Mouse (Mus musculus) erythroblast, embryonic 14.5 days (primary cell): ENCODE results near the gene Map1b. TPM values are rescaled to one million over a fixed set of nuclear protein-coding genes. Genes with fewer than 3 reads are reported as not detected.

Experiments used
- H3K27me3 ChIP-seq: 2 replicates; pipeline ENCODE4 v1.6.1; 2012; ENCODE audit warnings: inconsistent platforms; ENCODE audit not compliant: control insufficient read depth
- H3K36me3 ChIP-seq: 2 replicates; pipeline ENCODE4 v1.6.1; 2012; ENCODE audit warnings: mild to moderate bottlenecking, inconsistent platforms; ENCODE audit not compliant: control insufficient read depth
- H3K4me1 ChIP-seq: 2 replicates; pipeline ENCODE4 v1.6.1; 2012; ENCODE audit warnings: inconsistent platforms; ENCODE audit not compliant: control insufficient read depth
- H3K4me3 ChIP-seq: replicated peaks from 2 replicates; pipeline ENCODE3; 2012; ENCODE audit warnings: moderate library complexity, mild to moderate bottlenecking, inconsistent platforms
- H3K9me3 ChIP-seq: 2 replicates; pipeline ENCODE4 v1.6.1; 2012; ENCODE audit warnings: low read length, inconsistent platforms, mixed read lengths; ENCODE audit not compliant: control insufficient read depth
- GATA1 ChIP-seq: IDR thresholded peaks from 2 replicates; pipeline ENCODE4 v1.6.1; 2012; ENCODE audit warnings: low read length, inconsistent platforms, mixed read lengths
- TAL1 ChIP-seq: IDR thresholded peaks from 3 replicates; pipeline ENCODE4 v1.6.1; 2012; ENCODE audit warnings: low read length, inconsistent platforms, mixed read lengths
- polyA plus RNA-seq: library from polyadenylated mRNA; stranded (reverse); fragments of >175 nt; gene quantifications from 2 replicates; pipeline ENCODE4 v1.2.3, GENCODE M21; 2012

Gene Map1b
- polyA plus RNA-seq, 1 experiment: not detected

GRCm38 (mm10) chr13:99412477-99413080 is 103.8 kb downstream of the Map1b start:
- H3K9me3 ChIP-seq: no peaks in the 10 kb centered on the region
- H3K4me3 ChIP-seq: no peak overlapping the region
- no peaks in the 10 kb centered on the region for H3K27me3 ChIP-seq
- H3K36me3 ChIP-seq: peaks cover 59% of the 10 kb centered on the region
- no peaks in the 10 kb centered on the region for H3K4me1 ChIP-seq
- TF ChIP-seq TAL1 (no peak), GATA1 (no peak)

- Histone ChIP-seq H3K36me3 (peaks cover 63% of the 10 kb centered on the region), H3K9me3 (no peaks in the 10 kb centered on the region), H3K27me3 (no peaks in the 10 kb centered on the region), H3K4me3 (no peak overlapping the region), H3K4me1 (no peaks in the 10 kb centered on the region)
- TF ChIP-seq GATA1: no peak
- TF ChIP-seq TAL1: no peak
Measured at GRCm38 (mm10) chr13:99411761-99412160, 104.6 kb downstream of the Map1b start.

GRCm38 (mm10) chr13:99410611-99411515 is 105.5 kb downstream of the Map1b start:
- TF ChIP-seq TAL1 (no peak), GATA1 (no peak)
- H3K4me1 ChIP-seq: no peaks in the 10 kb centered on the region
- H3K27me3 ChIP-seq: no peaks in the 10 kb centered on the region
- H3K36me3 ChIP-seq: peaks cover 68% of the 10 kb centered on the region
- H3K4me3 ChIP-seq: no peak overlapping the region
- no peaks in the 10 kb centered on the region for H3K9me3 ChIP-seq

GRCm38 (mm10) chr13:99409216-99409615 is 107.1 kb downstream of the Map1b start:
- Histone ChIP-seq H3K27me3 (no peaks in the 10 kb centered on the region), H3K36me3 (peaks cover 67% of the 10 kb centered on the region), H3K4me3 (no peak overlapping the region), H3K4me1 (no peaks in the 10 kb centered on the region), H3K9me3 (no peaks in the 10 kb centered on the region)
- TF ChIP-seq GATA1 (no peak), TAL1 (no peak)

- H3K9me3 ChIP-seq: no peaks in the 10 kb centered on the region
- peaks cover 25% of the 10 kb centered on the region for H3K36me3 ChIP-seq
- no peaks in the 10 kb centered on the region for H3K27me3 ChIP-seq
- no peak overlapping the region for H3K4me3 ChIP-seq
- TF ChIP-seq GATA1: no peak
- TF ChIP-seq TAL1: no peak
- H3K4me1 ChIP-seq: no peaks in the 10 kb centered on the region
Measured at GRCm38 (mm10) chr13:99399373-99399772, 117.0 kb downstream of the Map1b start.

GRCm38 (mm10) chr13:99398149-99398701 is 118.1 kb downstream of the Map1b start:
- H3K4me1 ChIP-seq: no peaks in the 10 kb centered on the region
- TF ChIP-seq TAL1 (no peak), GATA1 (no peak)
- H3K27me3 ChIP-seq: no peaks in the 10 kb centered on the region
- H3K9me3 ChIP-seq: no peaks in the 10 kb centered on the region
- no peak overlapping the region for H3K4me3 ChIP-seq
- peaks cover 19% of the 10 kb centered on the region for H3K36me3 ChIP-seq

GRCm38 (mm10) chr13:99397228-99397627 is 119.1 kb downstream of the Map1b start:
- TF ChIP-seq TAL1: no peak
- H3K4me1 ChIP-seq: no peaks in the 10 kb centered on the region
- H3K27me3 ChIP-seq: no peaks in the 10 kb centered on the region
- H3K36me3 ChIP-seq: peaks cover 17% of the 10 kb centered on the region
- no peaks in the 10 kb centered on the region for H3K9me3 ChIP-seq
- H3K4me3 ChIP-seq: no peak overlapping the region

GRCm38 (mm10) chr13:99395531-99395930 is 120.8 kb downstream of the Map1b start:
- TF ChIP-seq TAL1 (no peak), GATA1 (no peak)
- H3K4me3 ChIP-seq: no peak overlapping the region
- H3K4me1 ChIP-seq: no peaks in the 10 kb centered on the region
- no peaks in the 10 kb centered on the region for H3K27me3 ChIP-seq
- no peaks in the 10 kb centered on the region for H3K9me3 ChIP-seq
- H3K36me3 ChIP-seq: peaks cover 13% of the 10 kb centered on the region

- Histone ChIP-seq H3K9me3 (no peaks in the 10 kb centered on the region), H3K4me1 (no peaks in the 10 kb centered on the region), H3K27me3 (no peaks in the 10 kb centered on the region), H3K4me3 (no peak overlapping the region), H3K36me3 (peaks cover 9% of the 10 kb centered on the region)
- TF ChIP-seq GATA1 (no peak), TAL1 (no peak)
Measured at GRCm38 (mm10) chr13:99394694-99395093, 121.6 kb downstream of the Map1b start.
